Mouse (Mus musculus) heart, adult 2 months (tissue): ENCODE measurements around the gene Rmnd5a.

Experiments used
- CTCF ChIP-seq: fragments of 200-600 bp; IDR thresholded peaks from 2 replicates; pipeline ENCODE4 v1.8.1; 2022; ENCODE audit warnings: antibody characterized with exemption, mild to moderate bottlenecking, moderate library complexity
- EP300 ChIP-seq: fragments of 200-500 bp; IDR thresholded peaks from 2 replicates; pipeline ENCODE4 v1.6.1; 2011; ENCODE audit warnings: low read depth, low read length, control low read depth; ENCODE audit not compliant: insufficient read depth
- POLR2A ChIP-seq: fragments of 200-500 bp; IDR thresholded peaks from 2 replicates; pipeline ENCODE4 v1.6.1; 2011; ENCODE audit warnings: mild to moderate bottlenecking, low read depth, low read length, control low read depth; ENCODE audit not compliant: insufficient read depth

DNA sequence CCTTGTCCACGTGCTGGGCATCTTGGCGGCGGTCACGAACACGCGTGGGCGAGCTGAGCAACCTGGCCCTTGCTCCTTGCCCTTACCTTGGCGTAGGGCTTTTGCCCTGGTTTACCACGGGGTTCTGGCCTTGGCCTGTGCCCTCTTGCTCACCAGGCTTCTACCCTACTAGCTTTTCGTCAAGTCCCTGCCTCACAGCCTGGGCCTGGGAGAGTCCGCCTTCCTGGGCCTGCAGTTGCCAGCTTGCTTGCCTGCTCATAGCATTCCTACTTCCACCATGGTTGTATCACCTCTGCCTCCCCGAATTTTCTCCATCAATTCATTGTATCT is 779 bp upstream of the Rmnd5a start:
- no peak for TF ChIP-seq POLR2A
- no peak for TF ChIP-seq EP300
- TF ChIP-seq CTCF = no peak
